Mouse (Mus musculus) neural tube, embryonic 15.5 days (tissue): ENCODE measurements at regions not wholly inside any gene's neighbourhood (a gene's known extent, or its start where the extent isn't known, plus 50 kb on each side); places are given as distances from the start of the nearest gene placed in this dataset.

Source experiments
- ATAC-seq: fragments of 200-750 bp; cut with Nextera tagmentation; 2 replicates; pipeline ENCODE4 v1.8.0; 2017; ENCODE audit warnings: mild to moderate bottlenecking, moderate TSS enrichment, moderate library complexity; ENCODE audit not compliant: low FRiP score
- H3K27ac ChIP-seq: fragments of 300-500 bp; sonication (generic); replicated peaks from 2 replicates; pipeline ENCODE4 v1.5.1; 2015; ENCODE audit warnings: mild to moderate bottlenecking, inconsistent platforms
- H3K27me3 ChIP-seq: fragments of 300-500 bp; sonication (generic); replicated peaks from 2 replicates; pipeline ENCODE4 v1.6.1; 2015; ENCODE audit warnings: inconsistent platforms
- H3K36me3 ChIP-seq: fragments of 300-500 bp; sonication (generic); 2 replicates; pipeline ENCODE4 v1.6.1; 2015; ENCODE audit warnings: inconsistent platforms
- H3K4me1 ChIP-seq: fragments of 300-500 bp; sonication (generic); 2 replicates; pipeline ENCODE4 v1.6.1; 2015; ENCODE audit warnings: inconsistent platforms
- H3K4me2 ChIP-seq: fragments of 300-500 bp; sonication (generic); 2 replicates; pipeline ENCODE4 v1.6.1; 2015; ENCODE audit warnings: inconsistent platforms, mild to moderate bottlenecking, moderate library complexity
- H3K4me3 ChIP-seq: fragments of 300-500 bp; sonication (generic); replicated peaks from 2 replicates; pipeline ENCODE4 v1.5.1; 2015; ENCODE audit warnings: mild to moderate bottlenecking, inconsistent platforms
- H3K9ac ChIP-seq: fragments of 300-500 bp; sonication (generic); replicated peaks from 2 replicates; pipeline ENCODE4 v1.6.1; 2015; ENCODE audit warnings: mild to moderate bottlenecking, inconsistent platforms
- H3K9me3 ChIP-seq: fragments of 300-500 bp; sonication (generic); replicated peaks from 2 replicates; pipeline ENCODE4 v1.6.1; 2016; ENCODE audit warnings: inconsistent platforms
- WGBS: fragments of 180-500 bp; shearing (Covaris S2); methylation state at CpG from one replicate; pipeline ENCODE4 v1.1.7; 2015; ENCODE audit warnings: mixed read lengths; 5-methylcytosine and 5-hydroxymethylcytosine counted together

DNA sequence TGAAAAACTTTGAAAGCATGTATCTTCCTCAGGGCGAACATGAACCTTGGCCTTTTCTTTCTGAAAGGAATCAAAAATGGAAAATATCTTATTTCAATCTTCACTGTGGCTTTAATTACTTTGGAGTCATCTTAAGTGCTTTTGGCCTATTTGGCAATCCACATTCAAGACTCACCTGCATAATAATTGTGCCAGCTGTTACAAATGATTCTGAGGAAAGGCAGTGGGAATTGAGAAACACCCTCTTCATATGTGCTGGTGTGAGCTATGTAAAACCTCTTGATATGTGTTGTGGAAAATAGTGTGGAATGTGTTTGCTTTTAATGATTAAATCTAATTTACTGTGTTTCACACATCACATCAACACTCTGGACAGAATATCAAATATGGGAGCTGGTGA is 148.5 kb upstream of the Ednra start:
- H3K36me3 ChIP-seq = no peaks in the 10 kb centered on the region
- H3K9me3 ChIP-seq = no peaks in the 10 kb centered on the region
- no peak overlapping the region for H3K9ac ChIP-seq
- H3K27ac ChIP-seq = no peak overlapping the region
- H3K4me1 ChIP-seq = no peaks in the 10 kb centered on the region
- no peak for ATAC-seq
- WGBS = 98% methylated on average over 1 of the region's 1 CpGs
- H3K4me2 ChIP-seq = no peak overlapping the region
- H3K4me3 ChIP-seq = no peak overlapping the region
- no peaks in the 10 kb centered on the region for H3K27me3 ChIP-seq

DNA sequence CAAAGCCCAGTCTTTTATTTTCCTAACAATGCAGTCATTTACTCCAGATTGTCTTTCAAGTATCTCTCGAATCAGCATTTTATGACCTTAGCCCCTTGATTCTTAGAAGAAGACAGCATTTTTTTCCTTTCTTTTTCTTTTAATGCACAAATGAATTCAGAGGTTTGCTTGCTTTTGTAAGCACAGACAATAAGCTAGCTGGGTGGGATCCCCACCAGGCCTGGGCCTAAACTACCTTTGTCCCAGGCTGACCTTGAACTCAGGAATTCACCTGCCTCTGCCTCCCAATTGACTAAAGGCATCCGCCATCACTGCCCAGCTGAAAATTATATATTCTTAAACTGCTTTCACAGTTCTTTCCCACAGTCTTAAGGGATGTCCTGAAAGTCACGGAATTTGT is 195.5 kb upstream of the Ednra start:
- H3K9ac ChIP-seq = no peak overlapping the region
- H3K9me3 ChIP-seq = peaks cover 4% of the 10 kb centered on the region; the same call in 1 of the 2 replicates
- H3K4me2 ChIP-seq = no peak overlapping the region
- no peak overlapping the region for H3K27ac ChIP-seq
- no peak for ATAC-seq
- H3K27me3 ChIP-seq = no peaks in the 10 kb centered on the region
- no peaks in the 10 kb centered on the region for H3K36me3 ChIP-seq
- 78% methylated on average over 3 of the region's 3 CpGs for WGBS
- no peaks in the 10 kb centered on the region for H3K4me1 ChIP-seq
- H3K4me3 ChIP-seq = no peak overlapping the region

DNA sequence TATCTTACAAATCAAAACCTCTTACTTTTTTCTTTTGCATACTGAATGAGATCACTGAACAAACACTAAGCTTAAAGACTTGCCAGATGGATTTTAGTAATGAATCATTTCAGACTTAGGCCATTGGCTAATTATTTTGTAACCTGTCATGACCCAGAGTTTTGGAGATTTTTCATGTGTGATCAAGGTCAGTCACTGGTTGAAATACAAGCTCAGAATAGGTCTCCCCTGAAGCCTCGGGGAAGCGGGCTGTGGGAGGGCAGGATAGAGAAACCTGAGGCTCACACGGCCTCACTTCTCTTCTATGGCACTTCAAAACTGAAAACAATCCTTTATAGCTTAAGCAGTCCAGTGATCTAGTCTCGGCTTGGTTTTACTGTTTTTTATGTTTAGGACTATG is 197.6 kb upstream of the Ednra start:
- 82% methylated on average over 4 of the region's 4 CpGs for WGBS
- H3K9ac ChIP-seq = no peak overlapping the region
- no peak overlapping the region for H3K4me2 ChIP-seq
- ATAC-seq = no peak
- H3K36me3 ChIP-seq = no peaks in the 10 kb centered on the region
- H3K4me1 ChIP-seq = no peaks in the 10 kb centered on the region
- H3K27ac ChIP-seq = no peak overlapping the region
- H3K9me3 ChIP-seq = peaks cover 4% of the 10 kb centered on the region; the same call in 1 of the 2 replicates
- no peak overlapping the region for H3K4me3 ChIP-seq
- H3K27me3 ChIP-seq = no peaks in the 10 kb centered on the region

DNA sequence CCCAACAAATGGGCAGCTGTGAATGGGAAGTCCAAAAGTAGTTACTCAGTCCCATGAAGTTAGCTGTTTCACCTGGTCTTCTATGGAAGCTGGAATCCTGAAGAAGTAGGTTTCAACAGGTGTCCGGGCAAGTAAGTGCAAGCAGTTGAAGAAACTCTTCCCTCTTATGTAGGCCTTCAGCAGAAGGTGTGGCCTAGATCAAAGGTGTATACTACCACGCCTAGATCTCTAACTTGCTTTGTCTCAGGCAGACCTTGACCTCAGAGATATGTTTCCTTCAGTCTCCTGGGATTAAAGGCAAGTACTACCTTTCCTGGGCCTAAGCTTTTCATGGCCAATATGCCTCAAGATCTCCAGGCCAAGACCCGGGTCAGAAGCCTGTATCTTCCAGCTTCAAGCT is 223.4 kb upstream of the Ednra start:
- Histone ChIP-seq H3K27ac (no peak overlapping the region), H3K27me3 (no peaks in the 10 kb centered on the region), H3K9ac (no peak overlapping the region), H3K36me3 (no peaks in the 10 kb centered on the region), H3K9me3 (no peaks in the 10 kb centered on the region), H3K4me2 (no peak overlapping the region), H3K4me3 (no peak overlapping the region), H3K4me1 (no peaks in the 10 kb centered on the region)
- ATAC-seq = no peak
- 98% methylated on average over 3 of the region's 3 CpGs for WGBS

DNA sequence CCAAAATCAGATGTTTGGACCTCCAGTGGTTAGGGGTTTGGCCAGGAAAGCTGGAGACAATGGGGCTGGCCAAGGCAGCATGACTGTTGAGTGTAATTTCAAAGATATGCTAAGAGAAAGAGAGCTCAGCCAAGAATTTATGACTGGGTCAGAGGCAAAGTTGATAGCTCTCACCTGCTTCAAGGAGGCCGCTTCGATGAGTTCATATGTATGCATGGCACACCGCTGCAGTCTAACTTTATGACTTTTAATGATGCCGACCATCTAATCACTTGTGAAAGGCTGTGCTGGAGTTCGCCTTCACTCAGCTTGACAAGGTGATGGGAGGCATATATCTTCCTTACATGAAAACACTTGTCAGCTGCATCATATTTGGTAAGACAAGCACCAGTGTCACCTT is 225.4 kb upstream of the Ednra start:
- H3K27ac ChIP-seq = no peak overlapping the region
- no peaks in the 10 kb centered on the region for H3K9me3 ChIP-seq
- no peak for ATAC-seq
- WGBS = 82% methylated on average over 5 of the region's 5 CpGs
- H3K36me3 ChIP-seq = no peaks in the 10 kb centered on the region
- H3K4me1 ChIP-seq = no peaks in the 10 kb centered on the region
- no peaks in the 10 kb centered on the region for H3K27me3 ChIP-seq
- no peak overlapping the region for H3K4me2 ChIP-seq
- H3K4me3 ChIP-seq = no peak overlapping the region
- H3K9ac ChIP-seq = no peak overlapping the region

DNA sequence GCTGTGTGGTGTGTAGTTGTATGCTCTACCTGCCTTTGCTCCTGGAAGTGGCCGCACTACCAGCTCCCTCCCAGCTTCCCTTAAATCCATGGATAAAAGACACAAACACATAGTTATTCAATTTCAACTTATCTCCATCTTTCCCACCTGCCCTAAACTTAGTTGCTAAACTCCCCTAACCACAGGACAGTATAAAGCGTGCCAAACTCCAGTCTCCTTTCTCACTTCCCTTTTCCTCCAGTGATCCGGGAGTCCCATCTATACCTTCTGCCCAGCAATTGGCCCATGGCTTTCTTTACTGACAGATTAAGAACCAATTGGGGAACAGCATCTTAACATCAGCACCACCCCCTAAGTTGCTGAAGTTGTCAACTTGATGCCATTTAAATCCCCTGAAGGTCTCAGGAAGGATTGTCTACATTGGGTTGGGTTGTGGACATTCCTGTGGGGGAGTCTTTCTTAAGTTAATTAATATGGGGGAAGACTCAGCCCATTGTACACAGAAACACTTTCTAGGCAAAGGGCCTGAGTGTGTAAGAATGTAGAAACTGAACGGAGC is 234.6 kb upstream of the Ednra start:
- H3K4me2 ChIP-seq = no peak overlapping the region
- no peak overlapping the region for H3K9ac ChIP-seq
- no peak for ATAC-seq
- H3K4me1 ChIP-seq = no peaks in the 10 kb centered on the region
- 89% methylated on average over 4 of the region's 4 CpGs for WGBS
- no peak overlapping the region for H3K27ac ChIP-seq
- no peaks in the 10 kb centered on the region for H3K27me3 ChIP-seq
- no peaks in the 10 kb centered on the region for H3K9me3 ChIP-seq
- H3K4me3 ChIP-seq = no peak overlapping the region
- no peaks in the 10 kb centered on the region for H3K36me3 ChIP-seq

DNA sequence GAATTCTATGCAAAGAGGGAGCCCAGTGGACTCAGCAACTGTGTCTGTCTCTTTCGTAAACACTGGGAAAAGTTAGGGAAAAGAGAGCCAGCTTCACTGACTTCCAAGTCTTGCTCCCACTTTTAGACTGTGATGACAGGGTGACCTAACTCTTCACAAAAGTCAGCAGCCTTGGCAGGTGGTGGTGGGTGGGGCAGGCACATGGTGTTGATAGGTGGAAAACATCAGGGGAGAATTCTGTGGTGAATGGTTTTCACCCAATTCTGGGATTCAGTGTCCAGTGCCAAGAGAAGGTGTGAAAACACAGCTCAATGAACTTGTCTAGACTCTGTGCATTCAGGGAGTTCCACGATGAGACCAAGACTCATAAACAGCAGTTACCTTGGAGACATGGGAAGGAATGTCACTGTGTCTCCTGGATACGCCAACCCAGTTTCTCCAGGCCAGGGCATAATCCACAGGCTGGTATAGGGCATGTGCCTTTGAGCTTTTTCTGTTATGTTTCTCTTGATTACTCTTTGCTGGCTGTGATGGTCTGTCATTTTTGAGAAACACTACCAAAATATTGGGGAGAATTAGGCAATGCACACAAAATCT is 238.9 kb upstream of the Ednra start:
- no peaks in the 10 kb centered on the region for H3K4me1 ChIP-seq
- no peaks in the 10 kb centered on the region for H3K36me3 ChIP-seq
- 46% methylated on average over 3 of the region's 3 CpGs for WGBS
- no peak overlapping the region for H3K4me3 ChIP-seq
- H3K9me3 ChIP-seq = no peaks in the 10 kb centered on the region
- no peak for ATAC-seq
- no peak overlapping the region for H3K4me2 ChIP-seq
- H3K27ac ChIP-seq = no peak overlapping the region
- no peak overlapping the region for H3K9ac ChIP-seq
- no peaks in the 10 kb centered on the region for H3K27me3 ChIP-seq

DNA sequence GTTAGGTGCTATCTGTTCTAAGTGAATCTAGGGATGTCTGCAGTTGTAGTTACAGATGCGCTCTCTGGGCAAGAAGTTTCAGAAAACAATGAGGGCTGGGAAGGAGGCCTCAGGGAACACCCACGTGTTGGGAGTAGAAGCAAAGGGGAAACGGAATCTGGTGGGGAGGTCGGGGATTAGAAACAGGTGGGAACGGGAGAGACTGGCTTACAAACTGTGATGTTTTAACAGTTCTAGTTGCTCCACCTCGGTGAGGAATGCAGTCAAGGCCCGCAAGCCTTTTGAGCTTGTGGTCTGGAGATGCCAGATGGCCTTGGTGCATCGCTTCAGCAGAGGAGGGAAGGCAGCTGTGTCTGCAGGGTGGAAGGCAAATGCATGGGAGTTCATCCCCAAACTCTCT is 242.7 kb upstream of the Ttc29 start:
- Histone ChIP-seq H3K9me3 (no peaks in the 10 kb centered on the region), H3K4me1 (no peaks in the 10 kb centered on the region), H3K27ac (no peak overlapping the region), H3K27me3 (no peaks in the 10 kb centered on the region), H3K36me3 (no peaks in the 10 kb centered on the region), H3K4me3 (no peak overlapping the region), H3K4me2 (no peak overlapping the region), H3K9ac (no peak overlapping the region)
- ATAC-seq = no peak
- 79% methylated on average over 8 of the region's 8 CpGs for WGBS

DNA sequence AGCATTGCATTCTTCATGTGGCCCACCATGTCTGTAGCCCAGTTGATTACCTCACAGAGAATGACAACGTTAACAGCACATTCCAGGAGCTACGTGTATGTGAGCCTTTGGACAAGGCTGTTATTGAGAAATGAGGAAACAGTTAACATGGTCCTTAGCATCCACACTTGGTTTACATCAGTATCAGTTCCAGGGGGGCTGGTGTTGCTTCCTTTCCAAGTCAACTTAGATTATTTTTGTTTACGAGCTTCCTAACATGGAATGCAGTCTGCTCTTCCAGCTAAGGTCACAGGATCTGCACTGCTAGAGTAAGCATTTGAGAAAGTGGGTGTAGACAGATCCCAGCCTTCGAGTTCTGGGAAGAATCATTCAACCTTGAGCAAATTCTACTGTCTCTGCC is 239.4 kb upstream of the Ttc29 start:
- Histone ChIP-seq H3K4me3 (no peak overlapping the region), H3K27me3 (no peaks in the 10 kb centered on the region), H3K36me3 (no peaks in the 10 kb centered on the region), H3K4me1 (no peaks in the 10 kb centered on the region), H3K9me3 (no peaks in the 10 kb centered on the region), H3K27ac (no peak overlapping the region), H3K4me2 (no peak overlapping the region), H3K9ac (no peak overlapping the region)
- no peak for ATAC-seq
- WGBS = 83% methylated on average over 4 of the region's 4 CpGs

DNA sequence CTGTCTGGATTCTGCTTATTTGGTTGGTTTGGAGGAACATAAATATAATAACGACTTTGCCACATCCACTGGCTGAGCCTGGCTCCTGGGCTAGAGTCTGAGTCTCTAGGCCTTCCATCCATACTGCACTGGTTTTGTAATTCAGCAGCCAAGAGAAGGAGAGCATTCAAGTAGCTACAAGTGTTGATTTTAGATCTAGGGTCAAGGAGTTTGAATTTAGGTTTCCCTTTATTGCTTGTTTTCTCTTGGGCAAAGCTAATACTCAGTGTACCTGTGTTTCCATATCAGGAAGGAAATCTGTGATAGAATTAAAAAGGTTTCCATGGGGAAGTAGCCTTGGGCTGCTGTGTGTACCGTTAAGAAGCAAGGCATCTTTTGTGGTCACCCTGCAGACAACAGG is 234.0 kb upstream of the Ttc29 start:
- H3K36me3 ChIP-seq = no peaks in the 10 kb centered on the region
- H3K9me3 ChIP-seq = no peaks in the 10 kb centered on the region
- no peak overlapping the region for H3K27ac ChIP-seq
- no peak overlapping the region for H3K9ac ChIP-seq
- H3K4me2 ChIP-seq = no peak overlapping the region
- no peak overlapping the region for H3K4me3 ChIP-seq
- no peak for ATAC-seq
- 70% methylated on average over 2 of the region's 2 CpGs for WGBS
- no peaks in the 10 kb centered on the region for H3K4me1 ChIP-seq
- no peaks in the 10 kb centered on the region for H3K27me3 ChIP-seq

DNA sequence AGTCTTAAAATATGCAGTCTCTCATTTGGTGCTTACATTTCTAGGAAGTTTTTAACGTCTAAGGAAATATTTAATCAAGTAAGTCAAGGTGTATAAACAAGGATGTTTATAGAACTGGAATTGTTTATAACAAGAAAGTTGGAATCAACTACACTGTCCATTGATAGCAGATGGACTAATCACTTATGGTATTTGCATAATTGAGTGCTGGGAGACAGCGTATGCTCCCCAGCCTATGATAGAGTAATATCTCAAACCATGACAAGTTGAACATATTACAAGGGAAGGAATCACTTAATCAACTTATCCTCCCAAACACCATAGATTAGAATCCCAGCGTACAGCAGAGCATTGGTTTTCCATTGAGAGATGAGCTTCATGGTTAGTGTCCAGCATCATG is 232.4 kb upstream of the Ttc29 start:
- Histone ChIP-seq H3K27ac (no peak overlapping the region), H3K27me3 (no peaks in the 10 kb centered on the region), H3K4me1 (no peaks in the 10 kb centered on the region), H3K4me3 (no peak overlapping the region), H3K9me3 (no peaks in the 10 kb centered on the region), H3K4me2 (no peak overlapping the region), H3K9ac (no peak overlapping the region), H3K36me3 (no peaks in the 10 kb centered on the region)
- no peak for ATAC-seq
- WGBS = 86% methylated on average over 3 of the region's 3 CpGs

DNA sequence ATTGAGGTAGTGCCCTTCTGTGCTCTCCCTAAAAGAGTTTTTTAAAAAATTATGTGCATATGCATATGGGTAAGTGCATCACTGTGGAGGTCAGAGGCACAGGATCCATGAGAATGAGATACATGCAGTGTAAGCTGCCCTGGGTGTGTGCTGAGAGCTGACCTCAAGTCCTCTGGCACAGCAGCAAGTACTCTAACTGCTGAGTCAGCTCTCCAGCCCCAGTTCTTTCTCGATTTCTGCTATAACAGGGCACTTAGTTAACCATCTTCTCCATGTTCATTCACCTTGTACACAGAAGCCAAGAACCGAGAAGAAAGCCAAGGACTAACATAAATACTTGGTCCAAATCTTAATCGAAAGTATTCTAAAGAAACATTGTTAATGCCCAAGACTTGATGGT is 231.1 kb upstream of the Ttc29 start:
- no peak overlapping the region for H3K9ac ChIP-seq
- no peak for ATAC-seq
- WGBS = 78% methylated on average over 3 of the region's 3 CpGs
- H3K4me1 ChIP-seq = no peaks in the 10 kb centered on the region
- no peak overlapping the region for H3K4me2 ChIP-seq
- H3K4me3 ChIP-seq = no peak overlapping the region
- no peaks in the 10 kb centered on the region for H3K27me3 ChIP-seq
- no peaks in the 10 kb centered on the region for H3K36me3 ChIP-seq
- H3K9me3 ChIP-seq = no peaks in the 10 kb centered on the region
- no peak overlapping the region for H3K27ac ChIP-seq

DNA sequence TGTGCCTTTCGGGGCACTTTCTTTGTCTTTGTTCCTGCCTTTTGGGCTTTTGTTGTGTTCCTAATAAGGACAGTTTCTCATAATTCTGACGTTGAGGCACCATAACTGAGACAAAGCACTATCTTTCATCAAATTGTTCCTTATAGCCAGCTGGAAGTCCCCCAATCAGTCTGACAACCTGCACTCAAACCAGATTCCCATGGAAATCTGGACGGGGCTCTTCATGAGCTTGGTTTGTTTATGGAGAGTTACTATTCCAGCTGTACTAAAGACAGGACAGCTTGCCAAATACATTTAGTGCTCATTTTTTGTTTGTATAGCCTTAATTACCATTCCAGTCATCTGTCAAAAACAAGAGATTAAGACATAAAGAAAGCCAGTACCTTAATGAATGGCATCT is 229.6 kb upstream of the Ttc29 start:
- Histone ChIP-seq H3K36me3 (no peaks in the 10 kb centered on the region), H3K9me3 (no peaks in the 10 kb centered on the region), H3K4me2 (no peak overlapping the region), H3K4me1 (no peaks in the 10 kb centered on the region), H3K27ac (no peak overlapping the region), H3K4me3 (no peak overlapping the region), H3K27me3 (no peaks in the 10 kb centered on the region), H3K9ac (no peak overlapping the region)
- 66% methylated on average over 3 of the region's 3 CpGs for WGBS
- no peak for ATAC-seq
